Mouse (Mus musculus) intestine, embryonic 14.5 days (tissue): ENCODE results near the gene Mgarp. TPM values are rescaled to one million over a fixed set of nuclear protein-coding genes. Genes with fewer than 3 reads are reported as not detected.
"Not testable (repeated sequence)": the region's sequence is repeated elsewhere in the genome, so short reads cannot be mapped to it uniquely, and the experiment has no call there.

Source experiments
- ATAC-seq: fragments of 200-750 bp; cut with Nextera tagmentation; replicated peaks from 2 replicates; pipeline ENCODE4 v1.8.0; 2017; ENCODE audit warnings: low read depth, moderate number of reproducible peaks, moderate TSS enrichment, moderate library complexity; ENCODE audit not compliant: low FRiP score, low TSS enrichment
- DNase-seq: peaks from one replicate; pipeline ENCODE4 v3.0.0-alpha.2; 2018; ENCODE audit warnings: low spot score
- H3K27ac ChIP-seq: fragments of 300-500 bp; sonication (generic); 2 replicates; pipeline ENCODE4 v1.5.1; 2014; ENCODE audit warnings: low read depth, mild to moderate bottlenecking, control low read depth
- H3K27me3 ChIP-seq: fragments of 300-500 bp; sonication (generic); replicated peaks from 2 replicates; pipeline ENCODE4 v1.6.1; 2014; ENCODE audit warnings: low read length, control low read depth; ENCODE audit not compliant: control insufficient read depth, insufficient read depth
- H3K36me3 ChIP-seq: fragments of 300-500 bp; sonication (generic); 2 replicates; pipeline ENCODE4 v1.6.1; 2014; ENCODE audit warnings: low read length, control low read depth; ENCODE audit not compliant: control insufficient read depth, insufficient read depth
- H3K4me1 ChIP-seq: fragments of 300-500 bp; sonication (generic); replicated peaks from 2 replicates; pipeline ENCODE4 v1.6.1; 2014; ENCODE audit warnings: low read length, control low read depth, mixed read lengths; ENCODE audit not compliant: control insufficient read depth, insufficient read depth
- H3K4me2 ChIP-seq: fragments of 300-500 bp; sonication (generic); 2 replicates; pipeline ENCODE4 v1.6.1; 2014; ENCODE audit warnings: low read length
- H3K4me3 ChIP-seq: fragments of 300-500 bp; sonication (generic); 2 replicates; pipeline ENCODE4 v1.5.1; 2014; ENCODE audit warnings: low read depth, low read length, control low read depth, mixed read lengths
- H3K9ac ChIP-seq: fragments of 300-500 bp; sonication (generic); 2 replicates; pipeline ENCODE4 v1.6.1; 2014; ENCODE audit warnings: mild to moderate bottlenecking, low read length
- H3K9me3 ChIP-seq: fragments of 300-500 bp; sonication (generic); 2 replicates; pipeline ENCODE4 v1.6.1; 2016; ENCODE audit warnings: low read length, control low read depth; ENCODE audit not compliant: control insufficient read depth
- WGBS: fragments of 180-500 bp; shearing (Covaris S2); extraction: QIAGEN DNeasy Blood & Tissue Kit; methylation state at CpG from one replicate; pipeline ENCODE4 v1.1.7; 2014; 5-methylcytosine and 5-hydroxymethylcytosine counted together
- polyA plus RNA-seq: library from polyadenylated mRNA; unstranded; fragments of >200 nt; fragmentation: Nextera tagmentation; extraction: Ambion mirVana; gene quantifications from 2 replicates; pipeline ENCODE4 v1.2.1, GENCODE M21; 2014

Mgarp gene
- polyA plus RNA-seq, 1 experiment from 2014 or later: 4.6 TPM

DNA sequence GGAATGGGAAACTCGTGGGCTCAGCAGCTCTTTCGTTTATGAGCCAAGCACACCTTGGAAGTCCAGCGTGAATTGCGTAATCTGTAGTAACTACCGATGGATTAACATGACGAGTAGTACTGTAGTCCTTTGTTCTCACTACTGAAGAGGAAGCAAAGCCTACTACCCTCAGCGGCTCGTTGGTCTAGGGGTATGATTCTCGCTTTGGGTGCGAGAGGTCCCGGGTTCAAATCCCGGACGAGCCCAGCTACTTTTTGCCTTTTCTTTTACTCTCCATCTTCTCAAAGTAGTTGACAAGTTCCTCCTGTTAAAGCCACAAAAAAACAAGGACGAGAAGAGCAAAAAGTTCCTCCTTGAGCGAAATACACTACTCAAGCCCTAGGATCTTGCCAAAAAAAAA lies 38.4 kb downstream of the Mgarp start:
- peak; percentile 79 for ATAC-seq
- peak overlapping the region; percentile 73 for H3K4me2 ChIP-seq
- H3K4me1 ChIP-seq: 0 out of 2 replicates have a peak, but pooled peaks cover 3% of the 10 kb centered on the region
- no peaks in the 10 kb centered on the region for H3K9me3 ChIP-seq
- WGBS: 1% methylated on average over 15 of the region's 15 CpGs
- no peaks in the 10 kb centered on the region for H3K36me3 ChIP-seq
- peak overlapping the region; percentile 60 for H3K4me3 ChIP-seq
- DNase-seq: peak; percentile 97
- 0 out of 2 replicates have a peak overlapping the region, but pooled peaks have one; percentile 33 for H3K27ac ChIP-seq
- H3K9ac ChIP-seq: peak overlapping the region; percentile 58
- no peaks in the 10 kb centered on the region for H3K27me3 ChIP-seq

GRCm38 (mm10) chr3:51357624-51358023 lies 38.9 kb downstream of the Mgarp start:
- Histone ChIP-seq H3K4me2 (peak overlapping the region; percentile 73), H3K27ac (0 out of 2 replicates have a peak overlapping the region, but pooled peaks have one; percentile 33), H3K36me3 (no peaks in the 10 kb centered on the region), H3K9ac (peak overlapping the region; percentile 29), H3K27me3 (no peaks in the 10 kb centered on the region), H3K4me1 (0 out of 2 replicates have a peak, but pooled peaks cover 3% of the 10 kb centered on the region), H3K9me3 (no peaks in the 10 kb centered on the region), H3K4me3 (peak overlapping the region; percentile 60)
- DNase-seq (no peak), ATAC-seq (peak; percentile 10; the same call in 1 of the 2 replicates)
- WGBS: 16% methylated on average over 14 of the region's 14 CpGs

- no peak overlapping the region for H3K4me3 ChIP-seq
- ATAC-seq: no peak
- DNase-seq: no peak
- H3K4me2 ChIP-seq: no peak overlapping the region
- H3K9me3 ChIP-seq: no peaks in the 10 kb centered on the region
- 40% methylated on average over 5 of the region's 5 CpGs for WGBS
- 0 out of 2 replicates have a peak, but pooled peaks cover 3% of the 10 kb centered on the region for H3K4me1 ChIP-seq
- no peaks in the 10 kb centered on the region for H3K36me3 ChIP-seq
- no peak overlapping the region for H3K9ac ChIP-seq
- H3K27ac ChIP-seq: no peak overlapping the region
- H3K27me3 ChIP-seq: no peaks in the 10 kb centered on the region
Observed at GRCm38 (mm10) chr3:51357078-51357477, 39.5 kb downstream of the Mgarp start.

GRCm38 (mm10) chr3:51354956-51355355 lies 41.6 kb downstream of the Mgarp start:
- not testable (repeated sequence) for H3K4me2 ChIP-seq, H3K27me3 ChIP-seq, H3K36me3 ChIP-seq, H3K9ac ChIP-seq, H3K4me1 ChIP-seq, H3K27ac ChIP-seq, ATAC-seq, DNase-seq, H3K9me3 ChIP-seq, H3K4me3 ChIP-seq
- 86% methylated on average over 6 of the region's 6 CpGs for WGBS

DNA sequence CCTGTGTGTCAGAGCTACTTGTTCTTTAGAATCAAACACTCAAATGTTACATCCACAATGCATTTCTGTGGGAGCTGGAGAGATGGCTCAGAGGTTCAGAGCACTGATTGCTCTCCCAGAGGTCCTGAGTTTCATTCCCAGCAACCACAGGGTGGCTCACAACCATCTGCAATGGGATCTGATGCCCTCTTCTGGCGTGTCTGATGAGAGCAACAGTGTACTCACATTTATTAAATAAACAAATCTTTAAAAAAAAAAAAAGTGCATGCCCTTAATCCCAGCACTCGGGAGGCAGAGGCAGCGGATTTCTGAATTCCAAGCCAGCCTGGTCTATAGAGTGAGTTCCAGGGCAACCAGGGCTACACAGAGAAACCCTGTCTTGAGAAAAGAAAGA lies 42.5 kb downstream of the Mgarp start:
- Histone ChIP-seq H3K27me3 (no peaks in the 10 kb centered on the region), H3K9me3 (no peaks in the 10 kb centered on the region), H3K27ac (no peak overlapping the region), H3K36me3 (no peaks in the 10 kb centered on the region), H3K4me2 (no peak overlapping the region), H3K4me1 (0 out of 2 replicates have a peak, but pooled peaks cover under 1% of the 10 kb centered on the region), H3K4me3 (no peak overlapping the region), H3K9ac (no peak overlapping the region)
- DNase-seq (no peak), ATAC-seq (no peak)
- WGBS: 75% methylated on average over 3 of the region's 3 CpGs

- H3K4me1 ChIP-seq: 0 out of 2 replicates have a peak, but pooled peaks cover 3% of the 10 kb centered on the region
- H3K9ac ChIP-seq: no peak overlapping the region
- no peak overlapping the region for H3K27ac ChIP-seq
- H3K4me2 ChIP-seq: no peak overlapping the region
- H3K27me3 ChIP-seq: no peaks in the 10 kb centered on the region
- DNase-seq: peak; percentile 71
- H3K9me3 ChIP-seq: no peaks in the 10 kb centered on the region
- WGBS: 79% methylated on average over 4 of the region's 4 CpGs
- H3K4me3 ChIP-seq: no peak overlapping the region
- ATAC-seq: no peak
- no peaks in the 10 kb centered on the region for H3K36me3 ChIP-seq
Observed at GRCm38 (mm10) chr3:51353325-51354033, 43.1 kb downstream of the Mgarp start.

DNA sequence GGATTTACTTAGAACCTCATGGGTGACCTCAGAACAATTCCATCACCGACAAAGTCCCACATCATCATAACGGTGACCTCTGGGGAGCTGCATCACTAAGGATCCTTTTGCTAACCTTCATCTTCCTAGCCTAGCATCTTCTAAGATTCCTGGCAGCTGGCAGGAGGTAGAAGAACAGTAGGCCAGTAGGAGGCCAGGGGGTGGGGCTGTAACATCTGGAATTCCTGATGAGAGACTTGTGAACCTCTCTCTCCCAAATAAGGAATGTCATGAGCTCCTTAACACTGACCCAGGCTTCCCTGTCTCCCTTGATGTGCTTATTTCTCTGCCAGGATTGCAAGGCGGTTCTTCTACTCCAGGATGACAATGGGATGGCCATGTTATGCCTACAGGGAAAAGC lies 45.7 kb downstream of the Mgarp start:
- H3K27me3 ChIP-seq: no peaks in the 10 kb centered on the region
- DNase-seq: no peak
- ATAC-seq: no peak
- H3K36me3 ChIP-seq: no peaks in the 10 kb centered on the region
- no peak overlapping the region for H3K4me2 ChIP-seq
- H3K9me3 ChIP-seq: no peaks in the 10 kb centered on the region
- H3K4me1 ChIP-seq: 0 out of 2 replicates have a peak, but pooled peaks cover 3% of the 10 kb centered on the region
- no peak overlapping the region for H3K4me3 ChIP-seq
- no peak overlapping the region for H3K9ac ChIP-seq
- H3K27ac ChIP-seq: no peak overlapping the region
- 23% methylated on average over 3 of the region's 3 CpGs for WGBS

DNA sequence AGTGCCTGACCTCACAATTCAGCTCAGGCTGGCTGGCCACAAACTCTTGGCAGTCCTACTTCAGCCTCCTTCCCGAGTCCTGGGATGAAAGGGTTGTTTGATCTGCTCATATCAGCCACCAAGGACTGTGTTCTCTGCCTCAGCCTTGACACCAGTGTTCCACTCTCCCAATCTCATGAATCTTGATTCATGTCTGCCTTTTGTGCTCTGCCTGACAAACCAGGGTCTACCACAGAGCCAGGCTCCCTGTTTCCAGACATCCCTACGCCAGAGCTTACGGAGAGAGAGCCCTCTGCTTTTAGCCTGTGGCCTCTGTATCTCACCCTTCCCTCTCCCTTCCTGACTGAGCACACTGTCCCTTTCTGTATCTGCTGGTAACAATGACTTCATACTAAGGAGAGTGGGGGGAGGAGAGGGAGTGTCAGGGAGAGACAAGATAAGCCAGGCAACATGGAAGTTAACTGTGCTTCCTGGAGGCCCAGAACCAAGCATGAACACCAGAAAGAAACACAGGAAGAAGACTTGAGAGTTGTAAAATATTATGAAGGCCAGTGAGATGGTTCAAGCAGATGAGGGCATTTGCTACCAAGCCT lies 47.8 kb downstream of the Mgarp start:
- ATAC-seq (peak; percentile 43; the same call in 1 of the 2 replicates), DNase-seq (no peak)
- H3K9ac ChIP-seq: 0 out of 2 replicates have a peak overlapping the region, but pooled peaks have one; percentile 5
- no peaks in the 10 kb centered on the region for H3K9me3 ChIP-seq
- 0 out of 2 replicates have a peak, but pooled peaks cover 3% of the 10 kb centered on the region for H3K4me1 ChIP-seq
- no peaks in the 10 kb centered on the region for H3K36me3 ChIP-seq
- H3K4me2 ChIP-seq: no peak overlapping the region
- H3K27me3 ChIP-seq: no peaks in the 10 kb centered on the region
- H3K4me3 ChIP-seq: no peak overlapping the region
- no peak overlapping the region for H3K27ac ChIP-seq
- 40% methylated on average over 3 of the region's 3 CpGs for WGBS
